Mouse (Mus musculus) cerebellum, adult 2 months (tissue): ENCODE measurements around the gene Vta1. TPM values are rescaled to one million over a fixed set of nuclear protein-coding genes. Genes with fewer than 3 reads are reported as not detected.

Source experiments
- DNase-seq, 2 experiments: peaks; one replicate each; pipeline ENCODE4 v3.0.0; 2021
- H3K27ac ChIP-seq: fragments of 200-500 bp; 2 replicates; pipeline ENCODE4 v1.5.1; 2012; ENCODE audit warnings: low read length, control low read depth, inconsistent platforms; ENCODE audit not compliant: insufficient read depth
- H3K27me3 ChIP-seq: fragments of 200-500 bp; 2 replicates; pipeline ENCODE4 v1.6.1; 2012; ENCODE audit warnings: inconsistent platforms, mild to moderate bottlenecking, low read length, moderate library complexity; ENCODE audit not compliant: control insufficient read depth, insufficient read depth
- H3K4me1 ChIP-seq: fragments of 200-500 bp; 2 replicates; pipeline ENCODE4 v1.6.1; 2011; ENCODE audit warnings: low read length; ENCODE audit not compliant: control insufficient read depth, insufficient read depth
- H3K4me3 ChIP-seq: fragments of 200-500 bp; replicated peaks from 2 replicates; pipeline ENCODE3; 2011; ENCODE audit warnings: mild to moderate bottlenecking, low read depth, low read length, control low read depth; ENCODE audit not compliant: insufficient read depth
- CTCF ChIP-seq: fragments of 200-500 bp; IDR thresholded peaks from 2 replicates; pipeline ENCODE4 v1.5.1; 2011; ENCODE audit warnings: low read depth, mild to moderate bottlenecking, control low read depth, low read length, moderate library complexity, borderline replicate concordance; ENCODE audit not compliant: insufficient read depth
- POLR2A ChIP-seq: fragments of 200-500 bp; IDR thresholded peaks from 2 replicates; pipeline ENCODE4 v1.6.1; 2011; ENCODE audit warnings: low read length, control low read depth, borderline replicate concordance; ENCODE audit not compliant: insufficient read depth
- WGBS: fragments of 180-500 bp; shearing (Covaris S2); methylation state at CpG from one replicate; pipeline ENCODE4 v1.1.7; 2018; 5-methylcytosine and 5-hydroxymethylcytosine counted together
- polyA plus RNA-seq: library from polyadenylated mRNA; depleted of rRNA; stranded (reverse); fragments of >200 nt; gene quantifications from 2 replicates; pipeline ENCODE4 v1.2.3, GENCODE M21; 2012

The Vta1 gene
- polyA plus RNA-seq, 1 experiment = 88.1 TPM

GRCm38 (mm10) chr10:14688785-14689442 is 16.4 kb downstream of the Vta1 start:
- no peak for TF ChIP-seq POLR2A
- no peak for TF ChIP-seq CTCF

GRCm38 (mm10) chr10:14685663-14686062 is 19.7 kb downstream of the Vta1 start:
- WGBS = 98% methylated on average over 1 of the region's 1 CpGs
- Histone ChIP-seq H3K4me1 (no peaks in the 10 kb centered on the region), H3K4me3 (no peak overlapping the region), H3K27ac (no peak overlapping the region), H3K27me3 (no peaks in the 10 kb centered on the region)
- DNase-seq = no peak
- no peak for TF ChIP-seq CTCF
- no peak for TF ChIP-seq POLR2A

More at GRCm38 (mm10) chr10:14688785-14689442, 16.4 kb downstream of the Vta1 start:
- Histone ChIP-seq H3K4me1 (no peaks in the 10 kb centered on the region), H3K4me3 (no peak overlapping the region), H3K27ac (no peak overlapping the region), H3K27me3 (no peaks in the 10 kb centered on the region)
- 96% methylated on average over 6 of the region's 6 CpGs for WGBS
- DNase-seq = no peak

GRCm38 (mm10) chr10:14666147-14666546 is 39.2 kb downstream of the Vta1 start:
- no peak for TF ChIP-seq CTCF
- no peak for TF ChIP-seq POLR2A
- WGBS = 98% methylated on average over 2 of the region's 2 CpGs
- no peaks in the 10 kb centered on the region for H3K4me1 ChIP-seq
- no peak overlapping the region for H3K4me3 ChIP-seq
- H3K27ac ChIP-seq = no peak overlapping the region
- H3K27me3 ChIP-seq = no peaks in the 10 kb centered on the region
- DNase-seq = no peak

- no peaks in the 10 kb centered on the region for H3K4me1 ChIP-seq
- no peaks in the 10 kb centered on the region for H3K27me3 ChIP-seq
- H3K27ac ChIP-seq = no peak overlapping the region
- 96% methylated on average over 2 of the region's 2 CpGs for WGBS
- no peak for DNase-seq
- TF ChIP-seq CTCF (no peak), POLR2A (no peak)
- H3K4me3 ChIP-seq = no peak overlapping the region
These were observed 44.5 kb downstream of the Vta1 start for GRCm38 (mm10) chr10:14660875-14661274.

GRCm38 (mm10) chr10:14639635-14640034 is 65.7 kb downstream of the Vta1 start:
- Histone ChIP-seq H3K4me1 (no peaks in the 10 kb centered on the region), H3K4me3 (no peak overlapping the region), H3K27me3 (no peaks in the 10 kb centered on the region), H3K27ac (no peak overlapping the region)
- WGBS = 55% methylated on average over 1 of the region's 1 CpGs
- TF ChIP-seq POLR2A = no peak
- TF ChIP-seq CTCF = no peak
- DNase-seq = no peak

DNA sequence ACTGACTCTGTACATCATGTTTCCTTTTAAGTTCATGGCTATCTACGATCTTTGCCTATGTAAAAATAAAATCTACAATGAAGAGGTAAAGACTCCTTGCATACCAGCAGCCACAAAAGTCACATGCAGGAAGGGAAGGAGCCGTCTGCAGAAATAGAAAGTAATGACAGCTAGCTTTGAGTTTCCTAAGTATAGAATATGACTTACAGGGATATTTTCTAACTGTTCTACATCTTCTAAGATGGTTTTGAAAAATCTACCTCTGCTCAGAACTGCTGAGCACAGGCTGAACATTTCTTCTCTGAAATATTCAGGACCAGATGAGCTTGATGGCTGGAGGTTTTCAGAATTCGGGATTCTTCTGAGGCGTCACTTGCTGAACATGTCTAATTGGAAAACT is 66.3 kb downstream of the Vta1 start:
- TF ChIP-seq CTCF = no peak
- TF ChIP-seq POLR2A = no peak
- Histone ChIP-seq H3K27ac (no peak overlapping the region), H3K27me3 (no peaks in the 10 kb centered on the region), H3K4me3 (no peak overlapping the region), H3K4me1 (no peaks in the 10 kb centered on the region)
- no peak for DNase-seq
- 90% methylated on average over 4 of the region's 4 CpGs for WGBS

GRCm38 (mm10) chr10:14625706-14626105 is 79.7 kb downstream of the Vta1 start:
- TF ChIP-seq POLR2A (no peak), CTCF (no peak)
- no peak overlapping the region for H3K4me3 ChIP-seq
- H3K27ac ChIP-seq = no peak overlapping the region
- H3K4me1 ChIP-seq = no peaks in the 10 kb centered on the region
- DNase-seq = no peak
- no peaks in the 10 kb centered on the region for H3K27me3 ChIP-seq
- 98% methylated on average over 1 of the region's 1 CpGs for WGBS

DNA sequence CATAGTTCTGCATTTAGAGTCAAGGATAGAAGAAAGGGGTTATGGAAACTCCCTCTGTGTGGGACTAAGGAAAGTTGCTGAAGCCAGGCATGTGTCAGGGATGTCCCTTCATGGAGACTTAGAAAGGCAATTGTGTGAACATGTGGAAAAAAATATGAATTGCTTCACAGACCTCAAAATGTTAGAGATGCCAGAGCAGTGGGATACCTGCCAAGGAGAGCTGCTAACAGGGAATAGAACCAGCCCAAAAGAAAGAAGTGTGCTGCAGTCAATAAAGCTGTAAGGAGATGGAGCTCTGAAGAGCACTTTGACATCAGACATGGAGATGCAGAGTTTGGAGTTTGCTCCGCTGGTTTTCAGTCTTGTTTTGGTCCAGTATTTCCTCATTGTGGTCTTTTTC is 86.2 kb downstream of the Vta1 start:
- H3K4me3 ChIP-seq = no peak overlapping the region
- WGBS = 86% methylated on average over 1 of the region's 1 CpGs
- H3K27ac ChIP-seq = no peak overlapping the region
- DNase-seq = no peak
- H3K4me1 ChIP-seq = no peaks in the 10 kb centered on the region
- TF ChIP-seq POLR2A = no peak
- no peak for TF ChIP-seq CTCF
- no peaks in the 10 kb centered on the region for H3K27me3 ChIP-seq

DNA sequence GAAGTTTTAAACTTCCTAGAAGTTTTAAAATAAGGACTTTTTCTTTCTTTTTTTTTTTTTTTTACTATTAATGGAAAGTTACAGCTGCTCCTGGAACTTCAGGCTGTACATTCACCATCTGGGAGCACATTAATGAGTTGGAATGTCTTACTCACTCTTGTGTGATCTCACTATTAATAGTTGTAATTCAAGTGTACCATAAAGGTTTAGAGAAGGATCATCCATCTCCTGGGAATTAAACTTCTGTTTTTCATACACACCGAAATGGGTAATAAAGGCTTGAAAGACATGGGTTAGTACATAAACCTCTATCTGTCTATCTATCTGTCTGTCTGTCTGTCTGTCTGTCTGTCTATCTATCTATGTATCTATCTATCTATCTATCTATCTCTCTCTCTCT is 87.1 kb downstream of the Vta1 start:
- no peak for TF ChIP-seq POLR2A
- no peak for TF ChIP-seq CTCF
- H3K4me1 ChIP-seq = no peaks in the 10 kb centered on the region
- WGBS = 91% methylated on average over 1 of the region's 1 CpGs
- H3K27ac ChIP-seq = no peak overlapping the region
- H3K4me3 ChIP-seq = no peak overlapping the region
- no peak for DNase-seq
- no peaks in the 10 kb centered on the region for H3K27me3 ChIP-seq
